Mouse (Mus musculus) MN1 (cell line): ENCODE results near the gene Vangl2.
A peak's percentile ranks its signal among the peaks of the same experiment; 100 is the strongest.

ENCODE experiments used
- DNase-seq: peaks from one replicate; pipeline ENCODE4 v3.0.0-alpha.2; 2016; ENCODE audit warnings: low spot score

Gene Vangl2

GRCm38 (mm10) chr1:172028394-172029275 lies at the start of gene Vangl2:
Vangl2 (minus strand) TSS chr1:172028444.
- DNase-seq: no peak

DNA sequence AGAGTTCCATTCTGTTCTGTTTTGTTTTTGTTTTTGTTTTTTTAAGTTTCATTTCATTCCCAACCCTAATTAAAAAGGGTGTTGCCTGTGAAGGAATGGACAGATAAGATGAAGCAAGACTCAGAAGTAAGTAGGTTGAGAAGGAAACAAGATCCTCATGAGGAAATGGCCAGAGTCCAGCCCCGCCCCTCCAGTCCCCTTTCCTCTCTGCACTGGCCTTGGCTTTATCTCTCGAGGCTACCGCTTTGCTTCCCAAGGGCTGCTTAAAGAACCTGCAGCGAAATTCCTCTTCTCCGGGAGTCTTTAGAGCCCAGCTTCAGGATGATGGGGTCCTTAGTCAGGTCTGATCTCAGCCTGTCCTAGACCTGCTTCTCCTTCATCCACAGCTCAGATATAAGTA lies 49.7 kb upstream of the Vangl2 start:
- DNase-seq: peak; percentile 25

DNA sequence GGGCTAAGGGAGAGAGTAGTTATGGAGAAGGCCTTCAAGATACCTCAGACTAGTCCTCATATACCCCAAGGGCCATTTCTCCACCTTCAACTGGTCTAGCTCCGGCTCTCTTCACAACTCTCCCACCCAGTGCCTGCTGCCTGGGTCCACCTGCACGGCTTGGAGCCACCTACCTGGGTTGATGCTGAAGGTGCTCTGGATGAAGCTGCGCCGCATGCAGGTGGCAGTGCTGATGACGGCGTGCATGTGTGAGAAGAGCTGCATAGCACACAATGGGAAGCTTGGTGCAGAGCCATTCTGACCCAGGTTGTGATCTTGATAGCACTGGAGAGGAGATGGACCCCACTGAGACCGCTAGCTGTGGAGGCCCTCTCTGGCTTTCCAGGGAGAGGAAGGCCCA lies 44.4 kb upstream of the Vangl2 start:
- no peak for DNase-seq

GRCm38 (mm10) chr1:172071556-172071955 lies 43.3 kb upstream of the Vangl2 start:
- DNase-seq: no peak

- no peak for DNase-seq
Measured at GRCm38 (mm10) chr1:172070227-172070626, 42.0 kb upstream of the Vangl2 start.

DNA sequence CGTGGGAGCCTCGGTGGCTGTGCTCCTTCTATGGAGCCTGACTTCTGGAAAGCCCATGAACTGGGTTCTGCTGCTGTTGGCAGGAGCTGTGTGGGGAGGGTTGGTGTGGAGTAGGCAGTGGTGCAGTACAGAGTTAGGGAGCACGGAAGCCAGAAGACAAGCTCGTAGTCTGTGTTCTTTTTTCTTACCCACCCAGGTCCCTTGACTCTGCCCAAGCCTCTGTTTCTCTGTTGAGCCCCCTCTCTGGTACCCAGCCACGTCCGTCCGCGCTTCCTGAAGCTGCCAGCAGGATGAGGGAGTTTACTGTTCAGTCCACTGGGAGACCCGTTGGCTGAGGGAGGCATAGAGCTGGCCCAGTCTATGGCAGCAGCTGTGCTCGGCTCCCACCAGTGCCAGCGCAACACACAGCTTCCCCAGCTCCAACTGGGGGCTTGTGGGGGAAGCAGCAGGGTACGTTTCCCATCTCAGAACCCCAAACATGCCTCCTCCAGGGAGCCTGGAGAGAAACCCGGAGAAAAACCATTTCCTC lies 36.4 kb upstream of the Vangl2 start:
- no peak for DNase-seq

DNA sequence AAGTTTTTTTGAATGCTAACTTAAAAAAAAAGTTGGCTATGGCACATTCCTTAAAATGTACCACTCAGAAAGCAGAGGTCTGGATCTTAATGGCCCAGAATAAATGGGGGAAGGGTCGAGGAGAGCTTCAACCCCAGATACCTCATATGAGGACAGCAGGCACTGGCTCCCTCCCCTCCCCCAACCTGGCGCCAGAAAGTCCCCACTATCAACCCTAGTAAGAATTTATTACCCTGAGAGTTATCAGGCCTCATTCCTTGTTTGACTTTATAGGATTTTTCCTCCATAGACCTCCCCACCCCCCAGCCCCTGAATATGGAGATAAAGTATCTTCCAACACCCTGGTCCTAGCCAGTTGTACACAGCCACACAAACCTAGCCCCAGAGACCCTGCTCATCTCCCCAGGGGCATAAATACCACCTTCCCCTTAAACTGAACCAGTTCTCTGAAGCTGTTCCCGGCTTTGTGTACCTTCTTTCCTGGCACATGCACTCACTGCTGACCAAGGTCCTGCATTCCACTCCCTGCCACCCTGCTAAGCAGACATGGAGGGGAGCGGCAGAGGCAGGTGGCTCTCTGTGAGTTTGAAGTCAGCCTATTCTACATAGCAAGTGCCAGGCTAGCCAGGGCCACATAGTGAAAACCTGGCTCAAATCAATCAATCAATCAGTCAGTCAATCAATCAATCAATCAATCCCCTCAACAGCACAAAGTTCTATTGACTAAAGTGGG lies 35.2 kb upstream of the Vangl2 start:
- DNase-seq: no peak

DNA sequence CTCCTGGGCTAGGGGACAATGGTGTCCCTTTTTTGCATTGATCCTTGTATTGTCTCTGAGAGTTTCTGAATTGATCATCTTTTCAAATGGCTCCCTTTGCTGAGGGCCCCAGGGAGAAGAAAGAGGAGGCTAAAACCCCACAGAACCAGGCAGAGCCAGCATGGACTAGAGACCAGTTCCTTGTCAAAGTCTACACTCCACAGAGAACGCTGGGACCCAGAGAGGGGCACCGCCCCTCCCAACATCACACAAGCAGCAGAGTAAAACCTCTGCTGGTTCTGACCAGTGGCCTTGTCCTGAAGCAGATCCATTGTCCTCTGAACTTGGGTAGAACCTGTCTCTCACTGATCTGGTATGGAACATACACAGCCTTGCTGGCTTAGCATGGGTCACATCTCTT lies 33.9 kb upstream of the Vangl2 start:
- no peak for DNase-seq

GRCm38 (mm10) chr1:172061217-172061616 lies 33.0 kb upstream of the Vangl2 start:
- DNase-seq: no peak

GRCm38 (mm10) chr1:172060659-172061058 lies 32.4 kb upstream of the Vangl2 start:
- no peak for DNase-seq

- no peak for DNase-seq
Measured at GRCm38 (mm10) chr1:172058874-172059273, 30.6 kb upstream of the Vangl2 start.

GRCm38 (mm10) chr1:172058321-172058720 lies 30.1 kb upstream of the Vangl2 start:
- DNase-seq: no peak

DNA sequence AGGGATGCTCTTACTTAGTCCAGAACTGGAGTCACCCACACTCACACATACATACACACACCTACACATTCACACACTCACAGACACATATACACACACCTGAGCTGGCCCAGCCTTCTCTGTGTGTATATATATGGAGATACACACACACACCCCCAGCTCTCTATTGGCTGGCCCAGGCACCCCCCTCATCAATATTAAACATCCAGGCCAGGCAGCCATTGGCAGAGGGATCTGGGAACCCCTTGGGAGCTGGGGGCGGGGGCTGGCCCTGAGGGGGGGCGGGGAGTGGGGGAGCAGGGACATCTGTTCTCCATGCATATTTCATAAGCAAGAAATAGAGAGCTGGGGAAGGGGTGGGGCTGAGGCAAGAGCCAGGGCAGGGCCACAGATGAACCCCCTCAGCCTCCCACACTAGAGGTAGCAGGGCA lies 29.3 kb upstream of the Vangl2 start, which contains the start of gene Nhlh1:
Gene Nhlh1 (minus strand): TSS at position 83 of the 431 bp plus-strand sequence.
- no peak for DNase-seq

DNA sequence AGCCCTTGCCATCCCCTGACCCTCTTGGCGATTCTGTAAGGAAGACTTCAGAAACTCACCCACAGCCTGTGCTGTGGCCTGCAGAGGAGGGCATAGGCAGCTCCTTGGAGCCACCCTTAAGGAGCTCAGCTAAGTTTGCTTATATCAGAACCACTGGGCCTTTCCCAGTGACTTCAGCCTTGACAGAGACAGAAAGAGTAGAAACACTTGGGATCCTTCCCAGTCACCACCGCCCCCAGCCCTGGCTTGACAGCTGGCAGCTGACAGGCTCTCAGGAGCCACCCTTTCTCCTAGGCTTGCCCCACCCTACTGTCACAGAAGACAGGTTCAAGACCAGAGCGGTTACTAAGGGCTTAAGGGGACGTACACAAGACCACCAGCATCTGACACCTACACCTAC lies 28.0 kb upstream of the Vangl2 start:
- no peak for DNase-seq

DNA sequence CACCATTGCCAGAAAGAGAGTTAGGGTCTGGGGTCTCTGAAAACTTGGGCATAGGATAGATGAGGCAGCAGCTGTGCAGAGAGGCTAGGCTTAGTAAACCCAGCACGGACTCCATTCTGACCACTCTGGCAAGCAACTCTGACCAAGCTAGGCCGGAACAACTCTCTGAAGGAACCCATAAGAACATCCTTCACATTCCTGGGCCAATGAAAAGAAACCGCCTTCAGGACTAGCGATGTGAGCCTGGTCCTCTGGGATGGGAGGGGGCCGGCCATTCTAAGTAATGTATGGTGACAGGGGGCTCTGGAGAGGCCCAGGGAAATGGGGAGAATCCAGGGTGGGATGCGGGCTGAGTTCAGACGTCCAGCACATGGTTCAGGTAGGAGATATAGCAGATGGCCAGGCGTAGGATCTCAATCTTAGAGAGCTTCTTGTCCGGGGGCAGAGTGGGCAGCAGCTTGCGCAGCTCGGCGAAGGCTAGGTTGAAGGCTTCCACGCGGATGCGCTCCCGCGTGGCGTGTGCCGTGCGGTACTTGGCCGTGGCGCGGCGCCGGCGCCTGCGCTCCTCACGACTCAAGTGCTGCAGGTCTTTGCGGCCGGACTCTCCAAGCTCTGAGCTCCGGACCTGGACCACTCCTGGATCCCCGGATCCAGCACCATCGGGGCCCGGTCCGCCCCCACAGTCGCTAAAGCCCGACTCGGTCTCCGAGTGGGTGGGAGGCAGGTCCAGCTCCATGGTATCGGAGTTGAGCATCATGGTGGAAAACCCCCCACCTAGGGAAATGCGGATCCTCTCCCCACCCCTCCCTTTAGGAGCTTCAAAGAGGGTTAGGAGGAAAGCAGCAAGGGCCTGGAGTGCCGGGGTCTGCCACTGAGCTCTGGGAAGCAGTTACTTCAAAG lies 25.5 kb upstream of the Vangl2 start:
- DNase-seq: no peak

DNA sequence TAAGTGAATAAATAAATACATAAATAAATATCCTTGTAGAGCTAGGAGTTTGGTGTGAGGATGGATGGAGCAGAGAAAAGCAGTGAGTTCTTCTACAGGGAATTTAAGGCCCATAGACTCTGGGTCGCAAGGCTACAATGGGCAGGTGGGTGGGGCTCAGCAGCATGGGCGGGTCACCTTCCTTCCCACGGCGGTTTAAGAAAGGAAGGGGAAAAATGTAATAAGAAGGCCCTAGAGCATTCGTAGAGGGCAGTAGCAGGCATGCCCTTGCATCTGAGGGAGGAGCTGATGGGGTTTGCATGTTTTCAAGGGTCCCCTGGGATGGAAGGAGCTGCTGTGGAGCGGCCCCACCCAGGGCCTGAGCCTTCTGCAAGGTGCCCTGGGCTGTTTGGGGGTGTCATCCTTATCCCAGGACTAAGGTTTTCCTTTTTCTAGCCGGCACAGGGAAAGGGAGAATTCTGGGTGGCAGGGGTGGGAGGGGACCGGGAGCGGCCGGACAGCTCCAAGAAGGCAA lies 24.6 kb upstream of the Vangl2 start:
- no peak for DNase-seq

DNA sequence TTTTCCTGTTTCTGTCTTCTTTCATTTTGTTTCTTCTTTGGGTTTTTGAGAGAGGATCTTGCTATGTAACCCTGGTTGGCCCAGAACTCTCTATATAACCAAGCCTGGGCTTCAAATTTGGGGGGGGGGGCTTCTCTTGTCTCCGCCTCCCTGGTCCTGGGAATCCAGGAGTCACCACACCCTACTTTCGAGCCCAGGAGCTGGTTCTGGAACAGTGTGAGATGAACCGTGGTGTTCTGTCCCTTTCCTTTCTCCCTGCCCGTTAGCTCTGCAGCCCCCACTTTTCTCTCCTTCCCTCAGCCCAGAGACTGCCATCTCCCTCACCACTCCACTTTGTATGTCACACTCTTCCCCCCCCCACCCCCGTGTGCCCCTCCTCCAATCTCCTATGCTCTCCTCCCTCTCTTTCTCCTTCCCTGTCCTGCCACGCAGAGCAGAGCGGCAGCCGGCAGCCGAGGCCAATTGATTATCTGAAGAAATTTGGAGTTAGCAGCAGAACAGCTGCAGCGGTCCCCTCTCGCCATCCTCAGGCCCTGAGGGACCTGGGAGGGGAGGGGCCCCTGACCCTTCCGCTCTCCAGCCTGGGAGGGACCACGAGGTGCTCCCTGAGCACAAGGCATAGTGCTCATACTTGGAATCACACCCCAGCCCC lies 21.0 kb upstream of the Vangl2 start:
- peak; percentile 70 for DNase-seq

DNA sequence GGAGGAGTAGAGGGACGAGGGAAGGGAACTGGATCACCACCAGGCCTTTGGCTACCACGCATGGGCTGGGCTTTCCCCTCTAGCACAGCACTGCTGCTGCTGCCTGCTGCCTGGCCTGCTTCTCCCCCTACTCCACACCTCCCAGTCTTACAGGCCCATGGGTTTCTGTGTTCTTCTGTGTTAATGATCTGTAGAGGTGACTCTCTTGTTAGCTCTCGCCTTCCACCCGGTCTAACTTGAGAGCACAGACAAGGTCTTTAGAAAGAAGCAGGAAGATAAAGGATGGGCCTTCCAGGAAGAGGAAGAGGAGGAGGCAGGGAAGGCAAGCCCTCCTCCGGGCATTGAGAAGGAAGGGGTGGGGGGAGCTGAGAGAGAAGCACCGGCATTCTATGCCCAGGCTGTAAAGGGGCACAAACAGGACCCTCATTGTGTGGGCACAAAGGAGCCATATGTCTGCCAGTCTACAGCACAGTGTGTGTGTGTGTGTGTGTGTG lies 20.0 kb upstream of the Vangl2 start:
- peak; percentile 39 for DNase-seq

GRCm38 (mm10) chr1:172046938-172047337 lies 18.7 kb upstream of the Vangl2 start:
- peak; percentile 88 for DNase-seq

DNA sequence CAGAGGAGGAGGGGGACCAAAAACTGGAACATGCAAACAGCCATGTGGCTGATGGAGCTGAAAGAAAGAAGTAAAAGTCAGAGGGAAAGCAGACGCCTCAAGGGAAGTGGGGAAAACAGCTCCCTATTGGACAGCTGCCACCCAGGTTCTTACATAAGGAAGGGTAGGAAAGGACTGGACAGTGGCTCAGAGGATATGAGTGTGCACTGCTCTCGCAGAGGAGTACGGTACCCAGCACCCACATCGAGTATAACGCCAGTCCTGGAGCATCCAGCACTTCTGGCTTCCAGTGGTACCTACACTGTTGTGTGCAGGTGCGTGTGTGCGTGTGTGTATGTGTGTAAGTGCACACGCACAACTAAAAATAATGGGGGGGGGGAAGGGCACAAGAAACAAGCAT lies 18.2 kb upstream of the Vangl2 start:
- DNase-seq: no peak

DNA sequence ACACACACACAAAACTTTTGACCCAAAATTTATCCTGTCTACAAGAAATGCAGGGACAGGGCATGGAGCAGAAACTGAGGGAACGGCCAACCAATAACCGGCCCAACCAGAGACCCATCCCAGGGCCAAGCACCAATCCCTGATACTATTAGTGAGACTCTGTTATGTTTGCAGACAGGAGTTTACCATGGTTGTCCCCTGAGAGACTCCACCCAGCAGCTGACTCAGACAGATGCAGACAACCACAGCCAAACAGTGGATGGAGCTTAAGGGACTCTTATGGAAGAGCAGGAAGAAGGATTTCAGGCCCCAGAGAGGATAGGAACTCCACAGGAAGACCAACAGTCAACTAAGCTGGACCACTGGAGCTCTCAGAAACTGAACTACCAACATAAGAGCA lies 1.7 kb upstream of the Vangl2 start:
- peak; percentile 37 for DNase-seq
